Mouse (Mus musculus) embryonic fibroblast, embryonic 13.5 days (primary cell): ENCODE measurements around the gene Sik3.

Source experiments
- CTCF ChIP-seq: IDR thresholded peaks from 2 replicates; pipeline ENCODE4 v1.5.1; 2011; ENCODE audit warnings: mild to moderate bottlenecking, control low read depth, low read length, moderate library complexity, borderline replicate concordance; ENCODE audit not compliant: insufficient read depth
- POLR2A ChIP-seq: IDR thresholded peaks from 2 replicates; pipeline ENCODE4 v1.6.1; 2011; ENCODE audit warnings: low read depth, mild to moderate bottlenecking, control low read depth, low read length, moderate library complexity

GRCm38 (mm10) chr9:46243122-46243521 is 230.5 kb downstream of the Sik3 start:
- TF ChIP-seq CTCF (no peak), POLR2A (no peak)
